Comparison of ENCODE assay signal across 30 mouse cellular contexts in genomic region chr19:6514940-6515339, GRCm38 (mm10). TPM values are rescaled to one million over a fixed set of nuclear protein-coding genes. Genes with fewer than 3 reads are reported as not detected.
DNase-seq lines count a peak whose midpoint lies in the region; ATAC-seq and TF ChIP-seq lines count a peak whose summit lies in the region.
"Had no signal": no experiment of that assay in that cellular context is flagged by ENCODE, and none has a peak within 500 bp of the region (broad histone marks: within the 10 kb centered on the region; RNA-seq: fewer than 3 reads in every experiment).

No protein-coding gene starts in this region.

- peak overlapping the region; percentile 69; the same call in 1 of the 2 replicates for H3K27ac ChIP-seq in hindbrain, embryonic 10.5 days
- H3K27ac ChIP-seq in hindbrain, embryonic 11.5 days (ENCODE audit: low read depth, low read length) = no peak overlapping the region
- no peak overlapping the region for H3K27ac ChIP-seq in neural tube, embryonic 12.5 days
- H3K27ac ChIP-seq in neural tube, embryonic 15.5 days (replicated peaks) = no peak overlapping the region; the same call in 1 of the 2 replicates
- H3K27ac ChIP-seq in ES-E14 (ENCODE audit: insufficient read depth, low read depth, low read length, poor library complexity, severe bottlenecking) = peak overlapping the region; percentile 54; the same call in 1 of the 2 replicates
- H3K27ac ChIP-seq in gastrocnemius, adult 2 months = no peak overlapping the region
- H3K27ac ChIP-seq: embryonic facial prominence, embryonic 12.5 days; embryonic facial prominence, embryonic 15.5 days; forebrain, embryonic 12.5 days; heart, embryonic 15.5 days; hindbrain, embryonic 13.5 days; hindbrain, postnatal 0 days had no signal

- TF ChIP-seq CTCF in gastrocnemius, adult 2 months (IDR thresholded peaks at IDR 0.05) = no peak

- peaks cover 38% of the 10 kb centered on the region for H3K27me3 ChIP-seq in hindbrain, embryonic 10.5 days (ENCODE audit: insufficient read depth, poor library complexity, severe bottlenecking)
- 0 out of 2 replicates have a peak, but pooled peaks cover 2% of the 10 kb centered on the region for H3K27me3 ChIP-seq in hindbrain, embryonic 11.5 days (ENCODE audit: control insufficient read depth, insufficient read depth, low read length)
- no peaks in the 10 kb centered on the region for H3K27me3 ChIP-seq in neural tube, embryonic 12.5 days (replicated peaks)
- H3K27me3 ChIP-seq in neural tube, embryonic 15.5 days (replicated peaks) = no peaks in the 10 kb centered on the region
- H3K27me3 ChIP-seq: forebrain, embryonic 12.5 days; hindbrain, embryonic 13.5 days had no signal

- H3K4me2 ChIP-seq in hindbrain, embryonic 11.5 days (replicated peaks; ENCODE audit: low read depth, low read length) = no peak overlapping the region
- no peak overlapping the region for H3K4me2 ChIP-seq in neural tube, embryonic 12.5 days (replicated peaks)
- H3K4me2 ChIP-seq in neural tube, embryonic 15.5 days = no peak overlapping the region
- H3K4me2 ChIP-seq: embryonic facial prominence, embryonic 12.5 days; embryonic facial prominence, embryonic 15.5 days; forebrain, embryonic 12.5 days; heart, embryonic 12.5 days; heart, embryonic 15.5 days; hindbrain, embryonic 13.5 days had no signal

- no peaks in the 10 kb centered on the region for H3K9me3 ChIP-seq in hindbrain, embryonic 10.5 days
- H3K9me3 ChIP-seq in hindbrain, embryonic 11.5 days (ENCODE audit: control insufficient read depth, low read length) = no peaks in the 10 kb centered on the region
- no peaks in the 10 kb centered on the region for H3K9me3 ChIP-seq in neural tube, embryonic 12.5 days
- no peaks in the 10 kb centered on the region for H3K9me3 ChIP-seq in neural tube, embryonic 15.5 days (replicated peaks)
- H3K9me3 ChIP-seq in ES-E14 (ENCODE audit: control insufficient read depth, insufficient read depth, low read depth, low read length) = no peaks in the 10 kb centered on the region
- H3K9me3 ChIP-seq: embryonic facial prominence, embryonic 12.5 days; embryonic facial prominence, embryonic 15.5 days; forebrain, embryonic 12.5 days; heart, embryonic 12.5 days; heart, embryonic 15.5 days; hindbrain, embryonic 13.5 days had no signal

- ATAC-seq in hindbrain, embryonic 11.5 days (ENCODE audit: low FRiP score) = no peak
- ATAC-seq in neural tube, embryonic 12.5 days (ENCODE audit: low FRiP score, low read depth) = no peak
- ATAC-seq in neural tube, embryonic 15.5 days (ENCODE audit: low FRiP score) = no peak
- ATAC-seq: forebrain, embryonic 16.5 days; hindbrain, postnatal 0 days; inflammation-experienced regulatory T-cells, adult 6 months; intestine, embryonic 16.5 days had no signal

- DNase-seq in hindbrain, embryonic 10.5 days (ENCODE audit: low spot score) = no peak
- DNase-seq in hindbrain, embryonic 11.5 days (ENCODE audit: low spot score) = no peak
- peak; percentile 60 for DNase-seq in ES-E14 (ENCODE audit: low read depth, low spot score)
- DNase-seq in gastrocnemius, adult 2 months = no peak
- DNase-seq in c-Kit-positive CD71-positive TER-119-positive erythroid progenitor cells, embryonic 14.5 days (ENCODE audit: low spot score) = no peak
- DNase-seq: adrenal gland, postnatal 10 days; adrenal gland, postnatal 36 days; cerebellum, adult 11 months; cerebellum, adult 2 months; cerebellum, adult 9-11 months; cerebellum, postnatal 25 days; gastrocnemius, postnatal 14 days; heart, adult 18-20 months; heart, postnatal 10 days; heart, postnatal 36 days; kidney, adult 18-20 months had no signal

- intact Hi-C loops in gastrocnemius, adult 2 months (cut with DNase I) = no loop called here

- peaks cover 82% of the 10 kb centered on the region for H3K4me1 ChIP-seq in hindbrain, embryonic 10.5 days (replicated peaks)
- peaks cover 23% of the 10 kb centered on the region for H3K4me1 ChIP-seq in hindbrain, embryonic 11.5 days (replicated peaks; ENCODE audit: control insufficient read depth, insufficient read depth, low read length)
- H3K4me1 ChIP-seq in neural tube, embryonic 12.5 days = peaks cover 55% of the 10 kb centered on the region
- peaks cover 53% of the 10 kb centered on the region for H3K4me1 ChIP-seq in neural tube, embryonic 15.5 days
- peaks cover 2 to 41% of the 10 kb centered on the region in 2 experiments; a peak in 3 of 4 replicates for H3K4me1 ChIP-seq in ES-E14 (ENCODE audit: control insufficient read depth in 2 of 2, insufficient read depth in 2 of 2, low read length in 2 of 2, poor library complexity in 1 of 2)
- H3K4me1 ChIP-seq: heart, embryonic 15.5 days had no signal

- no peak overlapping the region for H3K4me3 ChIP-seq in hindbrain, embryonic 10.5 days
- no peak overlapping the region for H3K4me3 ChIP-seq in hindbrain, embryonic 11.5 days (ENCODE audit: low read depth, low read length)
- H3K4me3 ChIP-seq in neural tube, embryonic 12.5 days = no peak overlapping the region
- H3K4me3 ChIP-seq in neural tube, embryonic 15.5 days (replicated peaks) = no peak overlapping the region
- H3K4me3 ChIP-seq in ES-E14 (ENCODE audit: insufficient read depth in 1 of 2, low read depth in 1 of 2, low read length in 2 of 2, poor library complexity in 1 of 2, severe bottlenecking in 1 of 2) = peak overlapping the region; percentile 53 to 62
- no peak overlapping the region for H3K4me3 ChIP-seq in gastrocnemius, adult 2 months
- H3K4me3 ChIP-seq: embryonic facial prominence, embryonic 12.5 days; embryonic facial prominence, embryonic 15.5 days; forebrain, embryonic 12.5 days; heart, embryonic 12.5 days; heart, embryonic 15.5 days; hindbrain, embryonic 13.5 days had no signal

- no peak overlapping the region for H3K9ac ChIP-seq in hindbrain, embryonic 11.5 days (ENCODE audit: low read depth, low read length)
- 0 out of 2 replicates have a peak overlapping the region, but pooled peaks have one; percentile 14 for H3K9ac ChIP-seq in neural tube, embryonic 12.5 days
- no peak overlapping the region for H3K9ac ChIP-seq in neural tube, embryonic 15.5 days (replicated peaks)
- H3K9ac ChIP-seq in ES-E14 (ENCODE audit: insufficient read depth, low read depth, low read length, poor library complexity, severe bottlenecking) = peak overlapping the region; percentile 42; the same call in 1 of the 2 replicates
- H3K9ac ChIP-seq: embryonic facial prominence, embryonic 12.5 days; embryonic facial prominence, embryonic 15.5 days; forebrain, embryonic 12.5 days; heart, embryonic 12.5 days; heart, embryonic 15.5 days; hindbrain, embryonic 13.5 days had no signal

- peaks cover 36% of the 10 kb centered on the region for H3K36me3 ChIP-seq in hindbrain, embryonic 10.5 days
- H3K36me3 ChIP-seq in hindbrain, embryonic 11.5 days (ENCODE audit: control insufficient read depth, insufficient read depth, low read length) = 0 out of 2 replicates have a peak, but pooled peaks cover 3% of the 10 kb centered on the region
- peaks cover 51% of the 10 kb centered on the region for H3K36me3 ChIP-seq in neural tube, embryonic 12.5 days
- H3K36me3 ChIP-seq in neural tube, embryonic 15.5 days = peaks cover 69% of the 10 kb centered on the region
- H3K36me3 ChIP-seq in ES-E14 (ENCODE audit: control insufficient read depth, insufficient read depth, low read length, poor library complexity, severe bottlenecking) = peaks cover 2% of the 10 kb centered on the region; the same call in 1 of the 2 replicates
- H3K36me3 ChIP-seq: embryonic facial prominence, embryonic 12.5 days; embryonic facial prominence, embryonic 15.5 days; heart, embryonic 12.5 days; heart, embryonic 15.5 days had no signal

- WGBS in hindbrain, embryonic 10.5 days = 54% methylated on average over 6 of the region's 6 CpGs
- WGBS in hindbrain, embryonic 11.5 days = 72% methylated on average over 6 of the region's 6 CpGs
- 56% methylated on average over 6 of the region's 6 CpGs for WGBS in neural tube, embryonic 12.5 days
- 67% methylated on average over 6 of the region's 6 CpGs for WGBS in neural tube, embryonic 15.5 days

- in situ Hi-C loops in ES-E14 (cut with MboI; ENCODE audit: low sequenced_read_pairs in 2 of 2, unreplicated experiment in 2 of 2) = no loop called here

TF ChIP-seq in ES-E14, 5 proteins besides CTCF, POLR2A, EP300 and RAD21:
- no peak for TF ChIP-seq MAFK (IDR thresholded peaks at IDR 0.05; ENCODE audit: insufficient read depth, low read depth, low read length)
- no peak for TF ChIP-seq ZC3H11A (IDR thresholded peaks at IDR 0.05; ENCODE audit: borderline replicate concordance, low read depth, low read length)
- no peak for TF ChIP-seq CHD2 (IDR thresholded peaks at IDR 0.05; ENCODE audit: low read depth, low read length)
- TF ChIP-seq HCFC1 (IDR thresholded peaks at IDR 0.05; ENCODE audit: borderline replicate concordance, insufficient read depth, low read length) = no peak
- no peak for TF ChIP-seq ZNF384 (IDR thresholded peaks at IDR 0.05; ENCODE audit: low read depth, low read length)

RNA-seq across cellular contexts. Expression of gene Slc22a12, which starts 27.9 kb away (rescaled TPM):
- not detected in 2 replicates for polyA plus RNA-seq in hindbrain, embryonic 10.5 days (2016; fragmentation: Nextera tagmentation; extraction: Ambion mirVana)
- polyA plus RNA-seq in hindbrain, embryonic 11.5 days (2014; fragmentation: Nextera tagmentation; extraction: Ambion mirVana) = not detected in 2 replicates
- not detected in 2 replicates for polyA plus RNA-seq in neural tube, embryonic 12.5 days (2016; fragmentation: Nextera tagmentation; extraction: Ambion mirVana)
- polyA plus RNA-seq in neural tube, embryonic 15.5 days (2015; fragmentation: Nextera tagmentation; extraction: Ambion mirVana) = 0.14 TPM in 1 of 2 replicates, not detected in the other
- not detected in 2 replicates for total RNA-seq in ES-E14 (2012; rRNA removed)
- total RNA-seq in gastrocnemius, adult 2 months (2021) = not detected
- total RNA-seq: adrenal gland, postnatal 10 days; common myeloid progenitor, adult 5-6 weeks; gastrocnemius, postnatal 14 days; heart, postnatal 10 days; heart, postnatal 36 days; MEL had no signal
- polyA plus RNA-seq: embryonic facial prominence, embryonic 12.5 days; embryonic facial prominence, embryonic 15.5 days; forebrain, embryonic 12.5 days; forebrain, embryonic 16.5 days; heart, embryonic 12.5 days; heart, embryonic 15.5 days; inflammation-experienced regulatory T-cells, adult 6 months; intestine, embryonic 16.5 days had no signal

Comparison
In these comparisons a context has a peak if more than half of its experiments do, and no peak if none do; other contexts are left out.
1. H3K27ac ChIP-seq: peak in hindbrain, embryonic 10.5 days (single experiment) and ES-E14 (single experiment); none in hindbrain, embryonic 11.5 days (single experiment), neural tube, embryonic 12.5 days (single experiment), neural tube, embryonic 15.5 days (single experiment) and gastrocnemius, adult 2 months (single experiment).
2. H3K9ac ChIP-seq: peak in neural tube, embryonic 12.5 days (single experiment) and ES-E14 (single experiment); none in hindbrain, embryonic 11.5 days (single experiment) and neural tube, embryonic 15.5 days (single experiment).
3. H3K4me3 ChIP-seq: peak in ES-E14 (2 of 2); none in hindbrain, embryonic 10.5 days (single experiment), hindbrain, embryonic 11.5 days (single experiment), neural tube, embryonic 12.5 days (single experiment), neural tube, embryonic 15.5 days (single experiment) and gastrocnemius, adult 2 months (single experiment).